Mouse (Mus musculus) kidney, embryonic 16.5 days (tissue): Measurements from ENCODE around the gene Ell. TPM values are rescaled to one million over a fixed set of nuclear protein-coding genes. Genes with fewer than 3 reads are reported as not detected.

Source experiments
- ATAC-seq: fragments of 200-750 bp; cut with Nextera tagmentation; 2 replicates; pipeline ENCODE4 v1.8.0; 2017; ENCODE audit warnings: moderate TSS enrichment; ENCODE audit not compliant: low FRiP score, low TSS enrichment
- H3K27ac ChIP-seq: fragments of 300-500 bp; sonication (generic); 2 replicates; pipeline ENCODE4 v1.5.1; 2014; ENCODE audit warnings: low read length
- H3K27me3 ChIP-seq: fragments of 300-500 bp; sonication (generic); 2 replicates; pipeline ENCODE4 v1.6.1; 2014; ENCODE audit warnings: low read length, control low read depth, mixed read lengths; ENCODE audit not compliant: insufficient read depth
- H3K36me3 ChIP-seq: fragments of 300-500 bp; sonication (generic); 2 replicates; pipeline ENCODE4 v1.6.1; 2014; ENCODE audit warnings: low read length, control low read depth, mixed read lengths; ENCODE audit not compliant: insufficient read depth
- H3K4me1 ChIP-seq: fragments of 300-500 bp; sonication (generic); 2 replicates; pipeline ENCODE4 v1.6.1; 2014; ENCODE audit warnings: low read length, control low read depth, mixed read lengths; ENCODE audit not compliant: insufficient read depth
- H3K4me2 ChIP-seq: fragments of 300-500 bp; sonication (generic); replicated peaks from 2 replicates; pipeline ENCODE4 v1.6.1; 2014; ENCODE audit warnings: low read depth, low read length
- H3K4me3 ChIP-seq: fragments of 300-500 bp; sonication (generic); 2 replicates; pipeline ENCODE4 v1.5.1; 2014; ENCODE audit warnings: mild to moderate bottlenecking, low read length
- H3K9ac ChIP-seq: fragments of 300-500 bp; sonication (generic); replicated peaks from 2 replicates; pipeline ENCODE4 v1.6.1; 2014; ENCODE audit warnings: low read length
- H3K9me3 ChIP-seq: fragments of 300-500 bp; sonication (generic); 2 replicates; pipeline ENCODE4 v1.6.1; 2016; ENCODE audit warnings: low read length, control low read depth
- WGBS: fragments of 180-500 bp; shearing (Covaris S2); extraction: QIAGEN DNeasy Blood & Tissue Kit; methylation state at CpG from one replicate; pipeline ENCODE4 v1.1.7; 2014; 5-methylcytosine and 5-hydroxymethylcytosine counted together
- polyA plus RNA-seq: library from polyadenylated mRNA; unstranded; fragments of >200 nt; fragmentation: Nextera tagmentation; extraction: Ambion mirVana; gene quantifications from 2 replicates; pipeline ENCODE4 v1.2.1, GENCODE M21; 2015

Ell gene
- polyA plus RNA-seq, 1 experiment from 2014 or later, result 24.1 TPM

- H3K27ac ChIP-seq, result peak overlapping the region; percentile 84
- peaks cover 25% of the 10 kb centered on the region for H3K36me3 ChIP-seq
- WGBS, result 19% methylated on average over 10 of the region's 10 CpGs
- H3K27me3 ChIP-seq, result no peaks in the 10 kb centered on the region
- peak overlapping the region; percentile 12; the same call in 1 of the 2 replicates for H3K4me3 ChIP-seq
- ATAC-seq, result no peak
- peak overlapping the region; percentile 48 for H3K4me2 ChIP-seq
- peaks cover 64% of the 10 kb centered on the region for H3K4me1 ChIP-seq
- peak overlapping the region; percentile 23 for H3K9ac ChIP-seq
- no peaks in the 10 kb centered on the region for H3K9me3 ChIP-seq
Observed at GRCm38 (mm10) chr8:70600473-70601270, 61.4 kb downstream of the Ell start.

DNA sequence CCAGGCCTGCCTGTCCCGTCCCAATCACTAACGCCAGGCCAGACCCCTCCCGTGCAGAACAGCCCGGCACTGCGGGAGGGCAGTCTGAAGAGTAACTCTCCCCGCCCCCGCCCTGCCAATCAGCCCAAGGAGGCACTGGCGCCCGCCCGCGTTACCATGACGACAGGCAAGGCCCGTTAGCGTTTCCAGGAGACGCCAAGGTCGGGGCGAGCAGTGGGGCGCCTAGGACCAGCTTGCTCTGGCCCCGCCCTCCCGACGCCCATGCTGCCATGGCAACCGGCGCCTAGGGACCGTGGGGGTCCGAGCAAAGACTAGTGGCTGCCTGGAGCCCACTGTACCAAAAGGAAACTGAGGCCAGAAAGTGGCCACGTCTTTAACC lies 62.0 kb downstream of the Ell start:
- ATAC-seq, result peak; percentile 30
- Histone ChIP-seq H3K27me3 (no peaks in the 10 kb centered on the region), H3K4me3 (peak overlapping the region; percentile 12; the same call in 1 of the 2 replicates), H3K9ac (peak overlapping the region; percentile 23; the same call in 1 of the 2 replicates), H3K9me3 (no peaks in the 10 kb centered on the region), H3K36me3 (peaks cover 19% of the 10 kb centered on the region), H3K4me2 (peak overlapping the region; percentile 48), H3K4me1 (peaks cover 60% of the 10 kb centered on the region), H3K27ac (peak overlapping the region; percentile 84)
- under 1% methylated on average over 26 of the region's 26 CpGs for WGBS

DNA sequence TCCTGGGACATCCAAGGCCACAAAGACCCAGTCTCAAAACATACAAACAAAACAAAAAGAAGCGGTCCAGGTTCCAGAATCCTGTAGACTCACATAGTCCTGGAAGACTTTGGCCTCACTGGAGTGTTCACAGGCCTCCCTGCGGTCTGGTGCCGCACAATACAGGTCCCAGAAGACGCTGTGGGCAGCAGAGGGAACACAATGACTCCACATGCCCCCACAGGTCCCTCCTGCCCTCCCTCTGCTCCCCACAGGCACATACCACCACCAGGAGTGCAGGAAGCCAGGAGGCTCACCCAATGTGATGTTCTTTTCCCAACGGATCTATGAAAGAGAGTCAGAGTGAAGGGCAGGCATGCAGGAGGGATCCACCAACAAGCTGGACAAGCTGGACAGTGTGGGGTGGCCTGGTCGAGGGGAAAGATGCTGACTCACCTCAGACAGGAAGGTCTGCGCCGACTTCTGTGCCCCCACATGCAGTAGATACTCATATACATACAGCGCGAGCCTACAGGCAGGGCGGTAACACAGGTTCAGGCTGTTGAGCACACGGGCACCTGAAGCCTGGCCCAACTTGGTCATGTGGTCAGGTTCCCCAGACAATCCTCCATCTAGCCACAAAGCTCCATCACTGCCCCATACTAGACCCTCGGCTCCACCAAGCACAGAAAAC lies 63.0 kb downstream of the Ell start:
- no peak overlapping the region for H3K4me3 ChIP-seq
- H3K27me3 ChIP-seq, result no peaks in the 10 kb centered on the region
- ATAC-seq, result no peak
- H3K27ac ChIP-seq, result no peak overlapping the region
- H3K9ac ChIP-seq, result no peak overlapping the region
- H3K9me3 ChIP-seq, result no peaks in the 10 kb centered on the region
- no peak overlapping the region for H3K4me2 ChIP-seq
- 92% methylated on average over 13 of the region's 13 CpGs for WGBS
- H3K4me1 ChIP-seq, result peaks cover 62% of the 10 kb centered on the region
- peaks cover 18% of the 10 kb centered on the region for H3K36me3 ChIP-seq

DNA sequence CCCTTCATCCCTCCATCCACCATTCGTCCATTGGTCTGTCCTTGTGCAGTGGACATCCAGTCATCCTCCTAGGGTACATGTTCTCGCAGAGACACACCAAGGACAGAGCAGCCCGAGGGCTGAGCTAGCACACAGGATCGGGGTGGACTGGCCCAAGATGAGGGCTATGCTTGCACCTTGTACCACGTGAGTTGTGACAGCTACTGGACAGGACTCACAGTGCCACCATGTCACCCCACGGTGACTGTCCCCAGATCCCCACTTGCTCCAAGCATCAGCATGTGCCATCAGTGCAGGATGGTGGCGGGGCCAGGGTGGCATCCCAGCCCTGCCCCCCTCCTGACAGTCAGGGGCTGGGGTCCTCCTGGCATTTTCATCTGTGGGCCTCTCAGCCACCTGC lies 65.3 kb downstream of the Ell start:
- Histone ChIP-seq H3K4me3 (no peak overlapping the region), H3K4me1 (peaks cover 55% of the 10 kb centered on the region), H3K4me2 (no peak overlapping the region), H3K27me3 (no peaks in the 10 kb centered on the region), H3K9ac (no peak overlapping the region), H3K27ac (no peak overlapping the region), H3K36me3 (peaks cover 14% of the 10 kb centered on the region), H3K9me3 (no peaks in the 10 kb centered on the region)
- no peak for ATAC-seq
- 60% methylated on average over 7 of the region's 7 CpGs for WGBS

DNA sequence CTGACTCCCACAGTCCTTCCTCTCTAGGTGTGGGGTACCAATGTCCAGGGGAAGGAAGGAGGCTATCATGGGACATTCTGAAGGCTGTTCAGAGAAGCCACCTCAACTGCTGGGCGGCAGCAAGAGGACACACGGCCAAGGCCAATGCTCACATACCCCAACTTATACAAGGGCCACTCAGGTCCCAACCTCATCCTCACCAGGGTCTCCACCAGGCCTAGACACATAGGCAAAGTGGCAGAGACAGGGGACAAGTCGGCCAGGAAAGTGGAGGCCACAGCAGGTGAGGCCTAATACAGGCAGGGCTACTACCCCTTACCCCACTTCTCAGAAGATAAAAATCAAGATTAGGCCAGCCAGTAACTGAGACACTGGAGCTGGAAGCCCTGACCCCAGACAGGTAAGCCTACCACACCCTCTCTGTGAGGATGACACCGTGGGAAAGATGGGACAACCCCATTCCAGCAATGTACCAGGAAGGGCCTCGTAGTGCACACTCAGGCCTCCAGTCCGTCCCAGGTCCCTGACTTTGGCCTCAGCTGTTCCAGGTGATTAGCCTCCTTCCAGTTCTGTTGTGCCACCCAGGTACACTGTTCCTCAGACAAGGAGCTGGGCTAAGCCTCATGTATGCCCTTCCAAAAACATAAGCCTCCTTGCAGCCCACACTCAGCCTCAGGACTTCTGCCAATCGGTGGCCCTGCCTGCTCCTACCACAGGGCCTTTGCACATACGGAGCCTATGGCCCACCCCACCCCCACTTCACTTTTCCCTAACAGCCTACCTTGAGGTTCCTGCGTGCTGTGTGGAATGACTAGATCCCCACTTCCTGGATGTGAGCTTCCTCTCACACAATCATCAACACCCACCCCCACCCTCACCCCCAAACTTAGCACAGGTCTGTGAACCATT lies 66.9 kb downstream of the Ell start:
- peaks cover 48% of the 10 kb centered on the region for H3K4me1 ChIP-seq
- WGBS, result 79% methylated on average over 9 of the region's 9 CpGs
- peaks cover 14% of the 10 kb centered on the region for H3K36me3 ChIP-seq
- H3K4me3 ChIP-seq, result no peak overlapping the region
- peak overlapping the region; percentile 98; the same call in 1 of the 2 replicates for H3K4me2 ChIP-seq
- H3K9ac ChIP-seq, result no peak overlapping the region
- no peaks in the 10 kb centered on the region for H3K9me3 ChIP-seq
- no peak for ATAC-seq
- peak overlapping the region; percentile 35 for H3K27ac ChIP-seq
- H3K27me3 ChIP-seq, result no peaks in the 10 kb centered on the region

DNA sequence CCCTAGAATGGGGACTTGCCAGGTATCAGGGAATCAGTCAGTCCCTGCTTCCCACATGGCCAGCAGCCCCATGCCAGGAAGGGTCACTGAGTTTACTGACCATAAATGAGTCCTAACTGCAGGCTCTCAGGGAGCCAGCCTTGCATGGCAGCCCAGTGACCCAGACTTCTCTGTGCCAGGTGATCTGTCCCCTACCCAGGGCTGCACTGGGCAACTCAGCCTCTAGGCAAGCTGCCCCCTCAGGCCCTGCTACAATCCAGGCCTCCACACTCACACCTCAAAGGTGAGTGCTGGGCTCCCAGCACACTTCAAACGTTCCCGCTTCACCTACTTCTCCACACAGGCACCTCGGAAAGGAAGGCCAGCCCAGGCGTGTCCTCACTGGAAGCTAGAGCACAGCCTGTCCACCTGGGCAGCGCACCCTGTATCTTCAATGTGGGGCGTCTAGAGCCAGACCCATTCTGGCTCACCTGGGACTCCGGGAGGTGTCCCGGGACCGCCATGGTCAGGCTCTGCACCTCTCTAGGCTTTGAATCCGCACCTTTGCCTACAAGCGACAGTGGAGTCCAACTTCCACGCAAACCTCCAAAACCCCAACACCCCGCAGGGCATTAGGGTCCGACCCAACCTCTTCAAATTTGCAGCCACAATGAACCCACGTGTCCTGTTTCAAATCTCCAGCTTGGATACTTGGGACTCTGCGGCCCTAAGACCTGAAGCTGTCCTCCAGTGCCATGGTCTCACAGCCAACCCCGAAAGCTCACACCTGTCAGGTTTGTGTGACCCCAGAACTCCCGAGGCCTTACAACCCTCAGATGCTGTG lies 67.7 kb downstream of the Ell start:
- peak overlapping the region; percentile 100 for H3K27ac ChIP-seq
- no peaks in the 10 kb centered on the region for H3K27me3 ChIP-seq
- WGBS, result 56% methylated on average over 18 of the region's 18 CpGs
- H3K4me3 ChIP-seq, result peak overlapping the region; percentile 74
- H3K4me2 ChIP-seq, result peak overlapping the region; percentile 98
- H3K36me3 ChIP-seq, result peaks cover 11% of the 10 kb centered on the region
- no peak for ATAC-seq
- no peaks in the 10 kb centered on the region for H3K9me3 ChIP-seq
- H3K4me1 ChIP-seq, result peaks cover 46% of the 10 kb centered on the region
- H3K9ac ChIP-seq, result peak overlapping the region; percentile 91

DNA sequence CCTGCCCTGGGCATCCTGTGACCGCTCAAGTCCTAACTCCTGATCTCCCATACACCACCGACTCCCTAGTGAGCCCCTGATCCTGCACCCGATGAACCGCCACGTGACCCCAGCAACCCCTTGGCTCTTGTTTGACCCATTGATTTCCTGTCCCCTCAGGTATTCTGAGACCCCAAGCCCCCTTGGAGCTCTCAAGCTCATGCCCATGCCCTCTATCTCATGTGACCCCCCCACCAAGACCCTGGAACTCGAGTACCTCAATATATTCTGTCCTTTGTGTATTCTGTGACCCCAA lies 68.3 kb downstream of the Ell start:
- Histone ChIP-seq H3K36me3 (peaks cover 6% of the 10 kb centered on the region), H3K4me3 (peak overlapping the region; percentile 74), H3K4me2 (peak overlapping the region; percentile 98), H3K4me1 (peaks cover 46% of the 10 kb centered on the region), H3K9me3 (no peaks in the 10 kb centered on the region), H3K27ac (peak overlapping the region; percentile 100), H3K9ac (peak overlapping the region; percentile 91), H3K27me3 (no peaks in the 10 kb centered on the region)
- ATAC-seq, result no peak
- WGBS, result 15% methylated on average over 6 of the region's 6 CpGs

DNA sequence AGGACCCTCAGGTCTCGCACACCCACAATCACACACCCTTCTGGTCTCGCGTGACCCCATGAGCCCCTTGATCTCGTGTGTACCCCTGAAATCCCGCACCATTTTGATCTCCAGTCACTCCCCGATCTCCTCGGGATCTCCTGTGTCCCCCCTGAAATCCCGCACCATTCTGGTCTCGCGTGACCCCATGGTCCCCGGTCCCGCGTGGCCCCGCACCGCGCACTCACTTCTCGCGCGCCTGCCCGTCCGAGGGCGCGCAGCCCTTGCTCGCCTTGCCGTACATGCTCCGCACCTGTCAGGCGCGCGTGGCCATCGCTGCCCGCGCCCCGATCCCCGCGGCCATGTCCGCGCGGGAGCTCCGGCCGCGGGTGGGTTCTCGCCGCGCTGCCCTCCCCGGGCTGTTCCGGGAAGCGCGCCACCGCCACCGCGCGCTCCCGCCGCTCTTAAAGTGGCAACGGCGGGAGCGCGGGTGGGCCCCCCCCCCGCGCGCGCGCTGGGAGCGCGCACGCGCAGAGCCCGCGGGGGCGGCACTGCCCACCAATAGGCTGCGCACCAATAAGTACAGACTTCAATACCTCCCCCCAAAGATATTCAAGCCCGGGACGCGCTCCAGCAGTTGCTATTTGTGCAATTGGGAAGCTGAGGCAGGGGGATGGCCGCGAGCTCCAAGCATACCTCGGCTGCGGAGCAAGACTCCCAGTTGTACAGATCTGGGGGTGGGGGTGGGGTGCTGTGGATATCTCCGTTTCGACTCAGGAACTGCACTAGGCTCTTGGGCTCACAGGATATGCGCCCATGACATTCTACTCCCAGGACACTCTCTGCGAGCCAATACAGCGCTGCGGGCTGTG lies 68.9 kb downstream of the Ell start:
- Histone ChIP-seq H3K4me3 (peak overlapping the region; percentile 74), H3K4me1 (peaks cover 46% of the 10 kb centered on the region), H3K9ac (peak overlapping the region; percentile 91), H3K36me3 (peaks cover under 1% of the 10 kb centered on the region; the same call in 1 of the 2 replicates), H3K4me2 (peak overlapping the region; percentile 98), H3K27ac (peak overlapping the region; percentile 100), H3K9me3 (no peaks in the 10 kb centered on the region), H3K27me3 (no peaks in the 10 kb centered on the region)
- under 1% methylated on average over 78 of the region's 84 CpGs for WGBS
- ATAC-seq, result no peak
